Mouse (Mus musculus) ES-E14 (cell line): ENCODE measurements at regions not wholly inside any gene's neighbourhood (a gene's known extent, or its start where the extent isn't known, plus 50 kb on each side); places are given as distances from the start of the nearest gene placed in this dataset.

Source experiments
- ZC3H11A ChIP-seq: IDR thresholded peaks from 2 replicates; pipeline ENCODE4 v1.6.1; 2012; ENCODE audit warnings: low read depth, mild to moderate bottlenecking, inconsistent platforms, low read length, borderline replicate concordance
- ZNF384 ChIP-seq: IDR thresholded peaks from 2 replicates; pipeline ENCODE4 v1.6.1; 2012; ENCODE audit warnings: low read depth, low read length, inconsistent platforms

- TF ChIP-seq ZNF384 (no peak), ZC3H11A (no peak)
Measured at GRCm38 (mm10) chr10:116697628-116698316, 116.5 kb upstream of the Cnot2 start.
